Mouse (Mus musculus) frontal cortex, postnatal 36 days (tissue): Measurements from ENCODE around the gene Cdc42bpa.

ENCODE experiments used
- DNase-seq, 2 experiments: peaks; one replicate each; pipeline ENCODE4 v3.0.0; 2022; ENCODE audit warnings: low spot score in 2 of 2

Cdc42bpa gene

DNA sequence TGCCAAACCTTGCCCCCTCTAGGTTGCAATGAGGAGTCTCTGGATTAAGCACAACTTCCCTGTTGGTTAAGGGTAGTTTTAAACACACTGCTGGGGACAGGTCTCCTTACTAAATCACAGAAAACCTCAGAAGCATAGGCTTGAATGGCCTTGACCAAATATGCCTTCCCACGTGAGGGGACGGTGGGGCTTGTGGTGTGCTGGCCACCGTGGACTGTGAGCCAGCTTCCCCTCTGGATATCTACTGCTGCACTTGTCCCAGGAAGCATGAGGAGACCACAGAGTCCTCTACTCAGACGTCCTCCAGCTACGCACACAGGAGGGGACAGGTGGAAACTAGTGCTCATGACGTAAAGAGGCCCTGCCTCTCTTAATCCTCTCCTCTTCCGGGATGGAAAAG is 202.7 kb downstream of the Cdc42bpa start:
- no peak for DNase-seq

DNA sequence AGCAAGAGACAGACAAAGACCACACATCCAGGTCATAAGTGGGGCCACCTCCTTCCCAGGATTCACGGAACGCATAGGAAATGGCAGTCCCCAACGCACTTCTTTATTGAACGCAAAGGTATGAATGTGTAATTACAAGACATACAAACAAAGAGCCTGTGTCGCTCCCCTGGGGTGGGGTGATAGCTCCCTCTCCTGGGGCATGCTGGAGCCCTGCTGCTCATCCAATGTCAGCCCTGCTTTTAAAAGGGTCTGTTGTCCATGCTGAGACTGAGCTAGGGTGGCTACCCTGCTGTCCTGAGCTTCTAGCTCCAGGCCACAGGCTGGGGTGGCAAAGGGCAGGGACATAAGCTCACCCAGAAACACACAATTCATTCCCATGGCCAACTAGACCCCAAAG is 206.3 kb downstream of the Cdc42bpa start:
- no peak for DNase-seq

DNA sequence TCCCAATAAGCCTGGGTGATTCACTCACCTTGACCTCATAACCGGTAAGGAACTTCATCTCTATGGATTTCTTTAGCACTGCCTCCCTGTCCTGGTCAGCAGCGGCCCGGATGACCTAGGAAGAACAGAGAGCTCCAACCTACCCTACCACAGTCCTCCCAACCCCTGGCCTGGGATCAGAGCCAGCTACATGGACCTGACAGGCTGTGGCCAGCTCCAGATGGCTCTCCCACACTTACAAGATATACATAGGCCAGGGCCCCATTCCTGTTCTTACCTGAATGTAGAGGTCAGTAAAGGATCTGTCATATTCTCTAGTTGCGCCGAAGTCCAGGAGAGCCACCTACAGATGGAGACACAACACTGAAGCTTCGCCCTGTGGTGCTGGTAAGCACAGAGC is 208.0 kb downstream of the Cdc42bpa start:
- no peak for DNase-seq

DNA sequence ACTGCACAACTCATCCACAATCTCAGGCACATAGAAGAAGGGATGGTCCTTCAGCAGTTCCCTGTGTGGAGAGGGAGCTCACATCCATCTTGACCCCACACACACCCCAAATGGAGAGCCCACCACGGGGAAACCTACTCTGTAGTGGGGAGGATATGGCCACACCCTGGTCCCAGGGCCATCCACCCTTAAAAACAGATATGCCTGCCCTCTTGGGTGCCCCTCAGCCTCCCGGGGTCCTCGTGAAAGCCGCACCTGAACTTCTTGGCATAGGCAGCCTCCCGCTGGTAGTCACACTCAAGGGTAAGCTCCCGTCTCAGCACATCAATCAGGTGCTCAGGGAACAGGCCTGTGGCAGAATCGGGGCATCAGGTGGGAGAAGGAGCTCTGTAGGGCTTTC is 208.9 kb downstream of the Cdc42bpa start:
- no peak for DNase-seq

DNA sequence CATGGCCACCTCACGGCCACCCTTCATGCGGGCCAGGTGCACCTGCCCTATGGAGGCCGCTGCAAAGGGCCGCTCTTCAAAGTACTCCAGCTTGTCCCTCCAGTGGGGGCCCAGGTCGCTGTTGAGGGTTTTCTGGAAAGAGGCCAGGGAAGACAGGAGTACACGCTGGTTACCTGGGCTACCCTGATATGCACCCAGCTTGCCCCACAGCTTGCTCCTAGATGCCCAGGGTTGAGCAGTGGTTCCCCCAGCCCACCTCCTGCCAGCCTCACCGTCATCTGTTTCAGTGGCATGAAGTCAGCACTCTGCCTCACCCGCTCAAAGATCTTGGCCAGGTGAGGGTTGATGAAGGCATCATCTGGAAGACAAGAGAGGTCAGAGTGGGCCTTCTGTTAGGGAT is 209.8 kb downstream of the Cdc42bpa start:
- DNase-seq, result no peak

DNA sequence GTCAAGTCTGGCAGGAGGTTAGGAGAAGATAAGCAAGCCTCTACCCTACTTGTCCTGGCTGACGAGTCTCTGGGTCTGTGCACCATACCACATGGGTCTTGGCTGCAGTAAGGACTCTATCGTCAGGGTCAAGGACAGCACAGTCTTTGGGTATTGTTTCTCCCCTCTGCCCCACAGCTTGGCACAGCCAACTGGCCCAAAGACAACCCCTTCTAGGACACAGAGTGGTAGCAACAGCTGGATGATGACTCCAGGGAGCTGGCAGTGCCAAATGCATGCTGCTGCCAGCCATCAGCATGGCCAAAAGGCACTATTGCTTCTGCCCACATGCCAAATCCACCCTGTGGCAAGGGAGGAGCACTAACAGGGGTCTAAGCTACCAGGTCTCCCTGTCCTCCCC is 211.6 kb downstream of the Cdc42bpa start:
- DNase-seq, result no peak

DNA sequence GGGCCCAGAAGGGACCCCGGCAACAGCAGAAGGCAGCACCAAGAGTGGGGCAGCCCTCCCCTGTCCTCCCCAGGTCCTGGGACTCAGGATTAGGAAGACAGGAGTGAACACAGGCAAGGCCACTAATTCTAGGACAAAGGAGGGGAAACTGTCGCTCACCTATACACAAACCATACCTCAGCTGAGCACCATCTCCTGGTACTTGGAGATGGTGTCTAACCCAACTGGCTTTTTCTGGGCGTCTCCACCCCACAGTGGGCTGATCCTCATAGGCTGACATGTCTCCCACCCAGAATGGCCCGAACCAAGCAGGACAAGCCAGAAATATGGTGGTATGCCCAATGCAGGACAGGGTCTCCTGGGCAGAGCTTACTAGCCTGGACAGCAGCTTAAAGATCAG is 212.3 kb downstream of the Cdc42bpa start:
- DNase-seq, result no peak

DNA sequence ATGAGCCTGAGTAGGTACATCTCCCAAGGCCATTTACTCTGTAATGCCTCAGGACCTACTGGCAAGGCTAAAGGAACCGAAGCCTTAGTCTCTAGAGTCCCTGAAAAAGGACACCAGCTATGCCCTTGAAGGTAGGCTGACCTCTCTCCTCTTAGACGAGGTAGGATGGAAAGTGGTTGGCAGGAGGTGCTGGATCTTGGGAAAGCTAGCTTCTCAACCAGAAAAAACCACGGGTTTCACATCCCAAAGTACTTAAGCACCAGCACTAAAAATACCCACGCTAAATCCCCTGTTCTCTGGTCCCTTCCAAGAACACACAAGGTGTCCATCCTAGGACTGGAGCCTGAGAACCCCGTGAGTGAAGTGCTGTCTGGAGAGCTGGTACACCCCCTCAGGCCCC is 212.7 kb downstream of the Cdc42bpa start:
- no peak for DNase-seq

DNA sequence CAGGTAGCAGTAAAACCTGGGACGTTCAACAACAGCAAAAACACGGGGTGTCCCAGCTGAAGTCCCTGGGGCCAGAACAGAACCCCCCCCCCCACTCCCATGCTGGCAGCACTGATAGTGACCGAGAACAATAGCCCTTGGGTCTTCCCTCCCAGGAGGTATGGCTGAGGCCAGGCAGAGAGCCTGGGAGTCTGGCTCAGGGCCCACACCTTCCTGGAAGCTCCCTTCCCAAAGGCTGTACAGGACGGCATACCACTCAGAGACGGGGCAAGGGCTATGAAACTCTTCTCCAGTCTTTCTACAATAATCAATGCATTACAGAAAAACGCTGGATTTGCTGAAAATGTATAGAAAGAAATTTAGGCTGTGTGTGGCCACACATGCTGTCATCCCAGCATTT is 214.4 kb downstream of the Cdc42bpa start:
- DNase-seq, result no peak

DNA sequence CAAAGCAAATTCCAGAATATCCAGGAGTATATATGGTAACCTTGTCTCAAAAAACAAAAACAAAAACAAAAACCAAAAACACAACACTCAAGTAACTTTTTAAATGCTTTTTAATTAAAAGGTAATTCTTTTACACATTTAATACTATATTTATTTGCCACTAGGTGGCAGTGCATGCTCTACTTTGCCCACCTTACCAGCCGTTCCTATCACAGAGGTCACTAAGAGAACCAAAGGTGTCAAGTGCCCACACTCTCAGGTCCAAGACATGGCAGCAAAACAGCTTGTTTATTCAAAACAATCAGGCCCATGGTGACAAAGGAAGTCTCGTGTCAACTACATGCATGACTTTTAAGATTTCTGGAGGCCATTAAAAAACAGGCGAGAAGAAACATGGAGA is 214.9 kb downstream of the Cdc42bpa start:
- no peak for DNase-seq

DNA sequence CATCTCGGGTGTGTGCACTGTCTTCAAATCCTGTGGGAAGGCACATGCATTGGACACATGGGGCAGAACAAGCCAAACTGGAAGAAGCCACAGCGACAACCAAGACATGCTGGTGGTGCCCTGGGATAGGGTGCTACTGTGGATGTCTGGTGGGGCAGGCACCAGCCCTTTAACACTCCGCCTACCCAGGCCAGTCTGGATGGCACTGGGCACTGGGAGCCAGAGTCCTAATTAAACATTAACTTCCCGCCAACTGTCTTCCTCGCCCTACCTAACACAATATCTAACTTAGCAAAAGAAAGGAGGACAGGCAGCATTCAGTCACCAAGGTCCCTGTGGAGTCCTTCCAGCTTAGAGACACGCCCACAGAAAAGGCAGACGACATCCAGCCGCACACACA is 215.4 kb downstream of the Cdc42bpa start:
- no peak for DNase-seq

DNA sequence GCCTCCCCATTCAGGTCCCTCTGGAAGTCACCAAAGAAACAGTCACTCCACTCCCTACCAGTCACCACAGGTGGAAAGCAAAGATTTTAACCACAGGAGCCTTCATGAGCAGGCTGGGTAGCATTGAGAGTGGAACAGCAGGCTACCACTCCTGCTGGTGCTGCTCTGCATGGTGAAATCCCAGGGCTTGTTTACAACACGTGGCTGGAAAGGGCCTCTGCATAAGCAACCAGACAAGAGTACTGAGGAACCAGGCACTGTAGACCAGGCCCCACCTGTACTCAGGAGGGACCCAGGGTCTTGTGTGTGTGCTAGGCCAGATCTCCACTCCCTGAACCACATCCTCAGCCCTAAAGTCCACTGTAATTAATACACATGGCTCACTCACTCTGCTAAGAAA is 216.5 kb downstream of the Cdc42bpa start:
- no peak for DNase-seq

DNA sequence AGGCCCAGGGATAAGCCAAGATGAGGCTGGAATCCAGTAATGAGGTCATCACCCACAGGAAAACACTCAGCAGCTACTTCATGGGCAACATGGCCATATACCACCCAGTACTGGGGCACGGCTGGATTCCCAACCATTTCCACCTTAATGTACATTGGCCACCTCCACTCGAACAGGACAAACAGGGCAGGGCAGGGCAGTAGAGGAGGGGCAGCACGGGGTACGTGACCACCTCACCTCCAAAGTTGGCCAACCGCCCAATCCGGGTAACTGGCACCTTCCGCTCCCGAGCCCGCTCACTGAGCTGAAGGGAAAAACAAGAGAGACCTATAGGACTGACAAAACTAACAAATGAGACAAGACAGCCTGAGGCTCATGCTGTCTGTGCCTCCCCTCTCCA is 218.1 kb downstream of the Cdc42bpa start:
- no peak for DNase-seq

DNA sequence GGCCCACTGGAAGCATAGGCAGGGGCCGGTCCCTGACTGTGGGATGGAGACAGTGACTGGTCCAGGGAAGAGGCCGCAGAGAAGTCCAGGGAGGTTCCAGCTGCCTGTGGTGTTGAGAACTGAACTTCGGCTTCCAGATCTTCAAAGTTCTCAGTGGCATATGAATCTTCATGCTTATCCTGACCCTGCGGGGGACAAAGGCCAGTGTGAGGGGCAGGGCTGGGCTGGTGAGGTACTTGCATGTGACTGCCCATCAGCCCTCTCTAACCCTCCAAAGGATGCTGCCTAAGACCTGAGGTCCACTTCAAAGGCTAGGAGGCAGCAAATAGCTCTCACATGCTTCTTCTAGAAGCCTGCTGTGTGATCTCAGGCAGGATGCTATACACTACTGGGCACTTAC is 218.8 kb downstream of the Cdc42bpa start:
- no peak for DNase-seq

DNA sequence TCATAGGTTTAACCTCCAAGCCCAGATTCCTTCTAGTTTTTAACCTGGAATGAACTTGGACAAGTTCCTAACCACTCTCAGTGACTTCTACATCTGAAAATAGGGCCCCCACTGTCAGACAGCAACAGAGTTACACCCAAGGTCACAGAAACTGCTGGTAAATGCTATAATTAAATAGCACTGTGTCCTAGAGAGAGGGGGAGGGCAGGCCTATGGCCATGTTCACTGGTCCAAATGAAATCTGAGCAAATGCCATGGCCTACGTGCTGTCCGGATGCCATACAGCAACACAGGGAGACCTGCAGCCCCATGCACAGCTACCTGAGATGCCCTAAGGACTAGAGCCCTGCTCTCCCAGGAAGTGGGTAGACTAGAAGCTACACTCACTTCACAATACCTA is 219.6 kb downstream of the Cdc42bpa start:
- DNase-seq, result no peak

DNA sequence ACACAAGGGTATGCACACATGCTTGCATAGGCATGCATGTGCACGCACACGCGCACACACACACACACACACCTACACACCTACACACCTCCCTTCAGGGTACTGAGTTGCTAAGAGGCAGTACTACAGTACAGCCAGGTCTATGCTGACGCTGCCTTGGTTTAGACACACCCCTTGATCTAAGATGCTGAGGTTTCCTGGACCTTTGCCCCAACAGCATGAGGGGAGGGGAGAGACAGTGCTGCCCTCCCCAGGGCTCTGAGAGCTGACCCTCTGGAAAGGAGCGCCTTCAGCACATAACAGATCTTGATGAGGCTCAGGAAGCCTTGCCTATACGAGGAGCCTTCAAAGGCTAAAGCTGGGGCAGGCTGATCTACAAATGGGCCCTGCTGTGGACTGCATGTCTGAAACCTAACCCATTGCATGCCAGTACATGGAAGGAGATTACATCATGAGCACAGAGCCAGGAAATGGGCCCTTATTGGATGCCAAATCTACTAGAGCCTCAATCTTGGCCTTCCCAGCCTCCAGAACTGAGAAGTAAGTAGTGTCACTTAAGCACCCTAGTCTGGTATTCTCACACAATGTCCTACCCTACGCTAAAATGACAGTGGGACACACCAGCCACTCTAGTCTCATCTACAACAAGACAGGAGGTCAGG is 221.2 kb downstream of the Cdc42bpa start:
- DNase-seq, result no peak

DNA sequence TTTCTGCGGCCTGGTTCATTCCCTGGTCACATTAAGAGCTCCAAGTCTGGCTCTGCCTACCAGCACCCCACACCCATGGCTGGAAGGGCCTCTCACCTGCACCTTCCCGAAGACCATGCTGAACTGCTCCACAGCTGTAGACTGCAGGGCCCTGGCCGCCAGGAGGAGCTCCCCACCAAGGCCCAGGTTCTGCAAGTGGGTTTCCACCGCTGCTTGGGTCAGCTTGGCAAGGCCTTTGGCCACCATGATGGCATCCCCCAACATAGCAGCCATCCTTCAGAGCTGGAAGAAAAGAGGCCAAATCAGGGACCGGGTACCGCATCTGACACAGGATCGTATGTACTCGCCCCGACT is 221.7 kb downstream of the Cdc42bpa start:
- no peak for DNase-seq

DNA sequence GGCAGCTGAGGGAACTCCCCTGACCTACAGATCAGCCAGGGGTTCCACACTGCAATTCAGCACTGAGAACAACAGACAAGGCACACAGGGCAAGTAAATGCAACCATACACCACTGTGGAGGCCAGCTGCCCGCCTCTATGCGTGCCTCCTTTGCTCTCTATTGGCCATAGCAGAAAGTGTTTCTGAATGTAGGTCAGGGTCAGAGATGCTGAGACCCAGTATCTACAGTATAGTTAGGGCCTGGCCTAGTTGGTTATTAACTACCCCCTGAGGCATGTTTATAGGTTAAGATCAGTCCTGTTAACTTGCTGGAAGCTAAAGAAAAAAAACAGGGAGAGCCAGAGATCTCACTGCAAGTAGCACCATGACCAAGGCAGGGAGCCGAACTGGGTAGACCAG is 222.5 kb downstream of the Cdc42bpa start:
- DNase-seq, result no peak

DNA sequence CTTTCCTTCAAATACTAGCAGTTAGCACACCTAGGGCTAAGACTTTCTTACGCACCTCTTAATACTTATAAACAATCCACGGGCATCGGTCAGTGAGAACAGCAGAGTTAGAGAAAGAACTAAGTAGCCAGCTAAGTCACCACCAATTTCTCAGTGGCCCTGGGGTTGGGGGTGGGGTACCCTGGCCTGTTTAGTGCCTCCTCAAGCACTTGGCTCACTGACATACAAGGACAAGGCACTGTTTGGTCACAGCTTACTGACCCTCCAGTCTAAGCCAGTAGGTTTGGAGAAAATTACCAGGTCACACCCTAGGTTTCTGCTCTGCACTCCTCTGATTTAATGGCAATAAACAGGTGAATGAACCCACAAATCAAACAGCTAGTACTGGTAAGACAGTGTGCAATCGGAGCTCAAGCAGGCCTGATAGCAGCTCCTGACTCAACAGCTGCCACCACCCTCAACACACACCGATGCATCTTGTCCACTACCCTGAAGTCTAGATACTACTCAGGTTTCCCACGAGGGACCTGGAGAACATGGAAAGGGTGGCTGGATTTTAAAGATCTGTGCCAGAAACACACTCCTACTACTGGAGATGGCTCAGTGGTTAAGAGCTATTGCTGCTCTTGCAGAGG is 223.4 kb downstream of the Cdc42bpa start:
- DNase-seq, result no peak

DNA sequence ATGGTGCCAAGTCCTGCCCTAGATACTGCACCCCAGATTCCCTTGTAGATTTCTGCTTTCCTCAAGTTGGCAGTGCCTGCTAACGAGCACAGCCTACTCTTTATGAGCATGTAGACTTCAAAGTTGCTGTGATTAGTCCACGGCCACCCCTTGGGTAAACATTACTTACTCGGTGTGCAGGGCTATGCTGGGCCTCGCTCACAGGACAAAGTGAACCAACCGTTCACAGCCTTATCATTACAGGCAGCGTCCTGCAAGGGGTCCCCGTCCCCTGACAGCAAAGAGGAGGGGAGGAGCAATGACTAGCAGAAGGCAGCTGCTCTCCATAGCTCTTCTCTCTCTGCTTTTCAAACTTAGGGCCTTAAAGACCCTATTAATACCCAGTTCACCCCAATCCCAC is 224.5 kb downstream of the Cdc42bpa start:
- no peak for DNase-seq

DNA sequence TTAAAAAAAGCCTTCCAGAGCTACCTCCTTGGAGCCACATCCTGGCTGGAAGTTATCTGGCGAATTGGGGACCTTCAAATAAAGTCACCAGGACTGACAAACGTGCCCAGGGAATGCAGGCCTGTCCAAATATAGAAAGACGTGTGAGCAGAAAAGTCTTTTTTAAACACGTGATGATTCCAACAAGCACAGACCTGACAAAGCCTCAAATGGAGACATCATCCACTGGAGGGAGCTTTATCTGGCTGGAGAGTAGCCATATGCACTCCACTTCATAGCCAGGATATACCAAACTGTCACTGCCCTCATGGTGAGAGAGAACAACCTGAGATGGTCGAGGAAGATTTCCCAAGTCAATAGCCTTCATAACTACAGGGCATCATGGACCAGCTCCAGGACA is 225.6 kb downstream of the Cdc42bpa start:
- DNase-seq, result no peak

DNA sequence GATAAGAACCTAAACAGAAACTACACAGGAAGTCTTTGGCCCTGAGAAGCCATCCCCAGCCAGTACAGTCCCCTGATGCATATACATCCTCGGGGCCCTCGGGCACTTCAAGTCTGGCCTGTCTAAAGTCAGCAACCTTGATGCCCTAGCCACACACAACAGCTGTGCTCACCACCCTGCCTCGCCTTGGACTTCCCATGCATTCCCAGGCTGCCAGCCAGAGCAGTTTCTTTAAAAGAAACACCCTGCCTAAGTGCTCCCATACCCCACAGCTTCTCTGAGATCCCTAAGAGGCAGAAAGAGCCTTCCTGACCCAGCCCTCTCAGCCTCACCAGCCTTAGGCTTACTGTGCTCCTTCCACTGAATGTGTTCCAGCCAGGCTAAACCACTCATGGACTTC is 226.1 kb downstream of the Cdc42bpa start:
- no peak for DNase-seq

DNA sequence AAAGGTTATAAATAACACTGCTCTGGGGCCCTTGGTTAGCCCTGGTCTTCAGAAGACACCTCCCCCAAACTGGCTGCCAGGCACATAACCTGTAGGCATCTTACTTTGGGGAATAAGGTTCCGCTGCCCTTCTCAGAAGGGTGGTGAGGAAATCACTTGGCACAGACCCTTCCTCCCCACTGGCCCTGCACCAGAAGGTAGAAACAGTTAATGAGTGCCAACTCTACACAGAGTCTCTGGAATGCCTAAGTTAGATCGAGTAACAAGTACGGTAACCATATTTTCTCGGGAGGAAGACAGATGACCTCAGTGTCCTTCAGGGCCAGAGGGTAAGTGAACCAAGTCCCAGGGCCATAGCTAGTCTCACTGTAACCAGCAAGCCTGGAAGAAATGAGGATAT is 228.7 kb downstream of the Cdc42bpa start:
- no peak for DNase-seq

DNA sequence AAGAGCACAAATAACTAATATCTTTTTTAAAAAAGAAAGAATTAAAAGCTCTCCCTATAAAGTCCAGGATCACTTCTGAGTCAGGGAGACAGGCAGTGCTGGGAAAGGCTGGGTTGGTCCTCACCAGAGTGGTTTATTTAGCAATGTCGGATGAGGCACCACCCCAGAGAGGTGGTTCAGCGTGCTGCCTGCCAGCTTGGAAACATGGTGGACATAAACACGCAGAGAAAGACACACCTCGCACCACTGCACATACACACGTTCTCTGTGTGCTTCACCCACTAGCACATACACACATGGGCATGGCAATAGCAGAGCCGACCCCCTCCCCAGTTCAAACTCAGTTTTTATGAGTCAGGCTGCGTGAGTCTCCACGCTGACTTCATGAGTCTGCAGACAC is 230.8 kb downstream of the Cdc42bpa start:
- no peak for DNase-seq
